In genomic region chr12:86974387-86975288, GRCm38 (mm10) we compare ENCODE assay signal across 9 mouse cellular contexts. TPM values are rescaled to one million over a fixed set of nuclear protein-coding genes. Genes with fewer than 3 reads are reported as not detected.
A peak's percentile ranks its signal among the peaks of the same experiment; 100 is the strongest.
DNase-seq lines count a peak whose midpoint lies in the region; ATAC-seq and TF ChIP-seq lines count a peak whose summit lies in the region.
"Had no signal": no experiment of that assay in that cellular context is flagged by ENCODE, and none has a peak within 500 bp of the region (broad histone marks: within the 10 kb centered on the region; RNA-seq: fewer than 3 reads in every experiment).

No protein-coding gene starts in this region.

- WGBS in hindbrain, embryonic 15.5 days = 4% methylated on average over 40 of the region's 40 CpGs

- H3K36me3 ChIP-seq in hindbrain, embryonic 15.5 days = no peaks in the 10 kb centered on the region

- peak overlapping the region; percentile 71 for H3K4me3 ChIP-seq in gastrocnemius, adult 2 months
- H3K4me3 ChIP-seq in hindbrain, embryonic 15.5 days = peak overlapping the region; percentile 31

- 0 out of 2 replicates have a peak, but pooled peaks cover 1% of the 10 kb centered on the region for H3K27me3 ChIP-seq in hindbrain, embryonic 15.5 days

- peak overlapping the region; percentile 67 for H3K27ac ChIP-seq in gastrocnemius, adult 2 months
- H3K27ac ChIP-seq in hindbrain, embryonic 15.5 days (replicated peaks) = peak overlapping the region; percentile 80

- peak; percentile 65 for DNase-seq in R1 (ENCODE audit: low read depth, low spot score)
- peak; percentile 96 to 97 for DNase-seq in cerebellum, postnatal 25 days
- peak; percentile 86 for DNase-seq in gastrocnemius, adult 2 months
- peak; percentile 68 to 76 for DNase-seq in left cerebral cortex, postnatal 14 days (ENCODE audit: low spot score in 2 of 2)
- DNase-seq in right cerebral cortex, postnatal 4 days = peak; percentile 80
- peak; percentile 70 to 83 for DNase-seq in urinary bladder, postnatal 4 days (ENCODE audit: low spot score in 2 of 2)

- H3K4me2 ChIP-seq in hindbrain, embryonic 15.5 days = peak overlapping the region; percentile 57

- intact Hi-C loops in gastrocnemius, adult 2 months (cut with DNase I) = loop anchor here (2.0 kb wide), 1 partner anchor 206 kb away; no protein-coding TSS in a partner anchor
- intact Hi-C loops in left cerebral cortex, postnatal 14 days (cut with DNase I) = no loop called here

- H3K9me3 ChIP-seq in hindbrain, embryonic 15.5 days = no peaks in the 10 kb centered on the region

- H3K4me1 ChIP-seq in hindbrain, embryonic 15.5 days (replicated peaks) = peaks cover 50% of the 10 kb centered on the region

- ATAC-seq in hindbrain, embryonic 15.5 days (ENCODE audit: low FRiP score, low read depth) = peak; percentile 76
- ATAC-seq in megakaryocyte progenitor cell, adult 5-6 weeks (replicated peaks; ENCODE audit: poor library complexity) = peak; percentile 75

- TF ChIP-seq CTCF in gastrocnemius, adult 2 months (IDR thresholded peaks at IDR 0.05) = no peak; the same call in none of the 2 replicates

- peak overlapping the region; percentile 30 for H3K9ac ChIP-seq in hindbrain, embryonic 15.5 days

RNA-seq across cellular contexts. Expression of gene Zdhhc22, which starts 15.6 kb away (rescaled TPM):
- total RNA-seq in gastrocnemius, adult 2 months (2021) = not detected
- polyA plus RNA-seq in hindbrain, embryonic 15.5 days (2015; fragmentation: Nextera tagmentation; extraction: Ambion mirVana) = 21.8 and 22.0 TPM in 2 replicates
- 10 to 100 TPM; 46.0 to 56.9 TPM for total RNA-seq in left cerebral cortex, postnatal 14 days (2021)
- total RNA-seq in megakaryocyte progenitor cell, adult 5-6 weeks (2015) = not detected in 2 replicates
- not detected in 2 replicates for total RNA-seq in megakaryocyte progenitor cell, adult 5-6 weeks (2017)
- polyA plus RNA-seq: gonadal fat pad, adult 2 months had no signal

RNA-seq across cellular contexts. Expression of gene Cipc, which starts 27.8 kb away (rescaled TPM):
- total RNA-seq in gastrocnemius, adult 2 months (2021) = 10 to 100 TPM; 32.2 to 33.8 TPM
- polyA plus RNA-seq in hindbrain, embryonic 15.5 days (2015; fragmentation: Nextera tagmentation; extraction: Ambion mirVana) = 45.1 and 46.1 TPM in 2 replicates
- 10 to 100 TPM; 71.2 to 72.2 TPM for total RNA-seq in left cerebral cortex, postnatal 14 days (2021)
- total RNA-seq in megakaryocyte progenitor cell, adult 5-6 weeks (2015) = 16.7 and 22.0 TPM in 2 replicates
- total RNA-seq in megakaryocyte progenitor cell, adult 5-6 weeks (2017) = 17.6 and 23.7 TPM in 2 replicates

RNA-seq across cellular contexts. Expression of gene Tmem63c, which starts 46.5 kb away (rescaled TPM):
- not detected for total RNA-seq in gastrocnemius, adult 2 months (2021)
- 10.3 and 11.1 TPM in 2 replicates for polyA plus RNA-seq in hindbrain, embryonic 15.5 days (2015; fragmentation: Nextera tagmentation; extraction: Ambion mirVana)
- 10 to 100 TPM; 41.2 to 43.1 TPM for total RNA-seq in left cerebral cortex, postnatal 14 days (2021)
- not detected in 2 replicates for total RNA-seq in megakaryocyte progenitor cell, adult 5-6 weeks (2015)
- not detected in 2 replicates for total RNA-seq in megakaryocyte progenitor cell, adult 5-6 weeks (2017)

Comparison
In these comparisons a context has a peak if more than half of its experiments do, and no peak if none do; other contexts are left out.
1. Peak in every context shown above with its lines: DNase-seq, ATAC-seq, H3K4me3 ChIP-seq and H3K27ac ChIP-seq.
2. RNA of gene Zdhhc22, which starts 15.6 kb away (total RNA-seq): 46.0 to 56.9 TPM in left cerebral cortex, postnatal 14 days; not detected in gastrocnemius, adult 2 months and not detected in megakaryocyte progenitor cell, adult 5-6 weeks; every median in the first group is over 10 times any median in the second.
3. RNA of gene Tmem63c, which starts 46.5 kb away (total RNA-seq): 41.2 to 43.1 TPM in left cerebral cortex, postnatal 14 days; not detected in gastrocnemius, adult 2 months and not detected in megakaryocyte progenitor cell, adult 5-6 weeks; every median in the first group is over 10 times any median in the second.